Mouse (Mus musculus) hindbrain, embryonic 14.5 days (tissue): ENCODE measurements around the gene Slc22a13. TPM values are rescaled to one million over a fixed set of nuclear protein-coding genes. Genes with fewer than 3 reads are reported as not detected.

Experiments
- ATAC-seq: fragments of 200-750 bp; cut with Nextera tagmentation; 2 replicates; pipeline ENCODE4 v1.8.0; 2017; ENCODE audit warnings: moderate number of reproducible peaks, mild to moderate bottlenecking, moderate TSS enrichment, moderate library complexity; ENCODE audit not compliant: low FRiP score
- DNase-seq: peaks from one replicate; pipeline ENCODE4 v3.0.0-alpha.2; 2015; ENCODE audit warnings: low spot score
- H3K27ac ChIP-seq: fragments of 300-500 bp; sonication (generic); 2 replicates; pipeline ENCODE4 v1.5.1; 2014; ENCODE audit warnings: mild to moderate bottlenecking, moderate library complexity
- H3K27me3 ChIP-seq: fragments of 300-500 bp; sonication (generic); 2 replicates; pipeline ENCODE4 v1.6.1; 2014; ENCODE audit warnings: mild to moderate bottlenecking, low read length, mixed read lengths; ENCODE audit not compliant: control insufficient read depth, insufficient read depth
- H3K36me3 ChIP-seq: fragments of 300-500 bp; sonication (generic); replicated peaks from 2 replicates; pipeline ENCODE4 v1.6.1; 2014; ENCODE audit not compliant: control insufficient read depth, insufficient read depth
- H3K4me1 ChIP-seq: fragments of 300-500 bp; sonication (generic); replicated peaks from 2 replicates; pipeline ENCODE4 v1.6.1; 2014; ENCODE audit warnings: antibody characterized with exemption, low read length, mixed read lengths; ENCODE audit not compliant: control insufficient read depth, insufficient read depth
- H3K4me2 ChIP-seq: fragments of 300-500 bp; sonication (generic); replicated peaks from 2 replicates; pipeline ENCODE4 v1.6.1; 2014; ENCODE audit warnings: mild to moderate bottlenecking, moderate library complexity
- H3K4me3 ChIP-seq: fragments of 300-500 bp; sonication (generic); replicated peaks from 2 replicates; pipeline ENCODE4 v1.5.1; 2014; ENCODE audit warnings: mild to moderate bottlenecking, low read length
- H3K9ac ChIP-seq: fragments of 300-500 bp; sonication (generic); 2 replicates; pipeline ENCODE4 v1.6.1; 2014
- H3K9me3 ChIP-seq: fragments of 300-500 bp; sonication (generic); 2 replicates; pipeline ENCODE4 v1.6.1; 2016; ENCODE audit warnings: low read length; ENCODE audit not compliant: control insufficient read depth
- WGBS: fragments of 180-500 bp; shearing (Covaris S2); extraction: QIAGEN DNeasy Blood & Tissue Kit; methylation state at CpG from one replicate; pipeline ENCODE4 v1.1.7; 2014; 5-methylcytosine and 5-hydroxymethylcytosine counted together
- polyA plus RNA-seq: library from polyadenylated mRNA; unstranded; fragments of >200 nt; fragmentation: Nextera tagmentation; extraction: Ambion mirVana; gene quantifications from 2 replicates; pipeline ENCODE4 v1.2.1, GENCODE M21; 2014

Gene Slc22a13
- polyA plus RNA-seq, 1 experiment from 2014 or later = not detected

GRCm38 (mm10) chr9:119167608-119168007 is 41.3 kb downstream of the Slc22a13 start:
- H3K27ac ChIP-seq = no peak overlapping the region

GRCm38 (mm10) chr9:119165548-119165947 is 43.4 kb downstream of the Slc22a13 start:
- Histone ChIP-seq H3K27ac (no peak overlapping the region), H3K36me3 (no peaks in the 10 kb centered on the region), H3K27me3 (no peaks in the 10 kb centered on the region), H3K4me3 (no peak overlapping the region), H3K4me1 (no peaks in the 10 kb centered on the region), H3K9ac (no peak overlapping the region), H3K4me2 (no peak overlapping the region), H3K9me3 (no peaks in the 10 kb centered on the region)
- 95% methylated on average over 6 of the region's 6 CpGs for WGBS
- no peak for ATAC-seq
- DNase-seq = no peak

More at GRCm38 (mm10) chr9:119167608-119168007, 41.3 kb downstream of the Slc22a13 start:
- no peaks in the 10 kb centered on the region for H3K27me3 ChIP-seq
- no peak for ATAC-seq
- no peak overlapping the region for H3K4me3 ChIP-seq
- no peak overlapping the region for H3K4me2 ChIP-seq
- H3K36me3 ChIP-seq = no peaks in the 10 kb centered on the region
- no peaks in the 10 kb centered on the region for H3K4me1 ChIP-seq
- 93% methylated on average over 2 of the region's 2 CpGs for WGBS
- no peak for DNase-seq
- no peaks in the 10 kb centered on the region for H3K9me3 ChIP-seq
- H3K9ac ChIP-seq = no peak overlapping the region

- no peaks in the 10 kb centered on the region for H3K4me1 ChIP-seq
- H3K4me2 ChIP-seq = no peak overlapping the region
- no peak overlapping the region for H3K4me3 ChIP-seq
- no peaks in the 10 kb centered on the region for H3K36me3 ChIP-seq
- ATAC-seq = no peak
- H3K9ac ChIP-seq = no peak overlapping the region
- no peaks in the 10 kb centered on the region for H3K9me3 ChIP-seq
- H3K27me3 ChIP-seq = no peaks in the 10 kb centered on the region
- WGBS = 88% methylated on average over 7 of the region's 7 CpGs
- H3K27ac ChIP-seq = no peak overlapping the region
- no peak for DNase-seq
Observed at GRCm38 (mm10) chr9:119164743-119165142, 44.2 kb downstream of the Slc22a13 start.

GRCm38 (mm10) chr9:119160689-119161088 is 48.2 kb downstream of the Slc22a13 start:
- no peaks in the 10 kb centered on the region for H3K9me3 ChIP-seq
- DNase-seq = no peak
- no peaks in the 10 kb centered on the region for H3K36me3 ChIP-seq
- WGBS = 89% methylated on average over 3 of the region's 3 CpGs
- no peak for ATAC-seq
- H3K4me3 ChIP-seq = no peak overlapping the region
- no peaks in the 10 kb centered on the region for H3K4me1 ChIP-seq
- peaks cover 6% of the 10 kb centered on the region for H3K27me3 ChIP-seq
- H3K4me2 ChIP-seq = no peak overlapping the region
- H3K9ac ChIP-seq = no peak overlapping the region
- no peak overlapping the region for H3K27ac ChIP-seq

- H3K4me1 ChIP-seq = no peaks in the 10 kb centered on the region
- DNase-seq = no peak
- no peaks in the 10 kb centered on the region for H3K9me3 ChIP-seq
- no peak within 1 kb of the TSS for H3K4me2 ChIP-seq
- ATAC-seq = no peak
- 70% methylated on average over 4 of the region's 4 CpGs for WGBS
- H3K27ac ChIP-seq = no peak within 1 kb of the TSS
- H3K9ac ChIP-seq = no peak within 1 kb of the TSS
- peaks cover 10% of the 10 kb centered on the region for H3K27me3 ChIP-seq
- no peak within 1 kb of the TSS for H3K4me3 ChIP-seq
- H3K36me3 ChIP-seq = no peaks in the 10 kb centered on the region
Observed at GRCm38 (mm10) chr9:119158861-119159260, 50.0 kb downstream of the Slc22a13 start, which contains the start of gene Gm47289. Gene Gm47289, plus strand, starts transcription at chr9:119159161.

- Histone ChIP-seq H3K4me2 (peak within 1 kb of the TSS; percentile 60), H3K27me3 (peaks cover 10% of the 10 kb centered on the region), H3K4me3 (peak within 1 kb of the TSS; percentile 47), H3K4me1 (no peaks in the 10 kb centered on the region), H3K27ac (no peak within 1 kb of the TSS), H3K9me3 (no peaks in the 10 kb centered on the region), H3K9ac (peak within 1 kb of the TSS; percentile 55), H3K36me3 (no peaks in the 10 kb centered on the region)
- peak; percentile 78 for DNase-seq
- peak; percentile 92 for ATAC-seq
- under 1% methylated on average over 65 of the region's 65 CpGs for WGBS
Observed at GRCm38 (mm10) chr9:119156278-119157201, 52.4 kb downstream of the Slc22a13 start, which contains the start of gene Acaa1b. Gene Acaa1b, minus strand, starts transcription at chr9:119157093.

- DNase-seq (no peak), ATAC-seq (0 out of 2 replicates have a peak, but pooled peaks have one; percentile 7)
- H3K36me3 ChIP-seq = no peaks in the 10 kb centered on the region
- no peaks in the 10 kb centered on the region for H3K4me1 ChIP-seq
- peak overlapping the region; percentile 60; the same call in 1 of the 2 replicates for H3K4me2 ChIP-seq
- 54% methylated on average over 7 of the region's 7 CpGs for WGBS
- H3K9ac ChIP-seq = no peak overlapping the region
- peaks cover 10% of the 10 kb centered on the region for H3K27me3 ChIP-seq
- H3K9me3 ChIP-seq = no peaks in the 10 kb centered on the region
- no peak overlapping the region for H3K27ac ChIP-seq
- H3K4me3 ChIP-seq = peak overlapping the region; percentile 47; the same call in 1 of the 2 replicates
Observed at GRCm38 (mm10) chr9:119155826-119156225, 53.1 kb downstream of the Slc22a13 start.

DNA sequence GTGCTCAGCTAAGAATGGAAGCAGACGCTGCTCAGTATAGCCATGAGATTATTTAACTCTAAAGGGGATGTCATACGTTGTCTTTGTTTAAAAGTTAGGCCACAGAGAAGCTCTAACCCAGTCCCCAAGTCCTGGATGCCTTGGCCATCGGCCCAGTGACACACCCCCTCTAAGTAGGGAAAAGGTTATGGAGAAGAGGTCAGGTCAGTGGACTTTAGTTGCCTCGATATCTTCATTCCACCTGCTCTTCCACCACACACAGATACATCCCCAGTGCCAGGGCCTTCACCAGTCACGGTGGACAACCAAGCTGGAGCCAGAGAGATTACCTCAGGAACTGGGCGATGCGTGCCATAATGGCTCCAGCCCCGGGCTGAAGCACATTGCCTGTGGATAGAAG is 53.5 kb downstream of the Slc22a13 start:
- ATAC-seq (no peak), DNase-seq (no peak)
- 83% methylated on average over 8 of the region's 8 CpGs for WGBS
- Histone ChIP-seq H3K9me3 (no peaks in the 10 kb centered on the region), H3K27ac (no peak overlapping the region), H3K4me1 (no peaks in the 10 kb centered on the region), H3K4me3 (no peak overlapping the region), H3K9ac (no peak overlapping the region), H3K4me2 (no peak overlapping the region), H3K27me3 (peaks cover 10% of the 10 kb centered on the region), H3K36me3 (no peaks in the 10 kb centered on the region)

- Histone ChIP-seq H3K9me3 (no peaks in the 10 kb centered on the region), H3K4me1 (no peaks in the 10 kb centered on the region), H3K27ac (no peak overlapping the region), H3K36me3 (no peaks in the 10 kb centered on the region), H3K4me2 (no peak overlapping the region), H3K9ac (no peak overlapping the region), H3K4me3 (no peak overlapping the region), H3K27me3 (peaks cover 10% of the 10 kb centered on the region)
- DNase-seq (no peak), ATAC-seq (no peak)
- WGBS = 45% methylated on average over 2 of the region's 2 CpGs
Observed at GRCm38 (mm10) chr9:119151751-119152150, 57.1 kb downstream of the Slc22a13 start.
